Mouse (Mus musculus) intestine, embryonic 15.5 days (tissue): ENCODE measurements around the gene Olfr204. TPM values are rescaled to one million over a fixed set of nuclear protein-coding genes. Genes with fewer than 3 reads are reported as not detected.

Experiments used
- polyA plus RNA-seq: library from polyadenylated mRNA; unstranded; fragments of >200 nt; fragmentation: Nextera tagmentation; extraction: Ambion mirVana; gene quantifications from 2 replicates; pipeline ENCODE4 v1.2.1, GENCODE M21; 2015

Olfr204 gene
- polyA plus RNA-seq, 1 experiment from 2014 or later: not detected

Other genes with a start within 250 kb of the Olfr204 start
- gene Olfr190, start 240.2 kb downstream of the Olfr204 start, polyA plus RNA-seq: not detected in 2 replicates
- not detected in 2 replicates for gene Olfr191, start 228.4 kb downstream of the Olfr204 start, polyA plus RNA-seq
- gene Olfr193, start 206.4 kb downstream of the Olfr204 start, polyA plus RNA-seq: not detected in 2 replicates
- not detected in 2 replicates for gene Olfr194, start 197.2 kb downstream of the Olfr204 start, polyA plus RNA-seq
- gene Olfr195, start 171.2 kb downstream of the Olfr204 start, polyA plus RNA-seq: not detected in 2 replicates
- gene Olfr196, start 147.8 kb downstream of the Olfr204 start, polyA plus RNA-seq: not detected in 2 replicates
- not detected in 2 replicates for gene Olfr198, start 114.7 kb downstream of the Olfr204 start, polyA plus RNA-seq
- gene Olfr199, start 98.5 kb downstream of the Olfr204 start, polyA plus RNA-seq: not detected in 2 replicates
- not detected in 2 replicates for gene Olfr201, start 45.6 kb downstream of the Olfr204 start, polyA plus RNA-seq
- not detected in 2 replicates for gene Olfr202, start 31.5 kb downstream of the Olfr204 start, polyA plus RNA-seq
- not detected in 2 replicates for gene Olfr203, start 19.4 kb downstream of the Olfr204 start, polyA plus RNA-seq
- not detected in 2 replicates for gene Olfr205, start 12.9 kb upstream of the Olfr204 start, polyA plus RNA-seq
- gene Olfr206, start 31.0 kb upstream of the Olfr204 start, polyA plus RNA-seq: not detected in 2 replicates
- gene Olfr209, start 45.7 kb upstream of the Olfr204 start, polyA plus RNA-seq: not detected in 2 replicates
- 0.03 TPM in 1 of 2 replicates, not detected in the other for gene Gabrr3, start 89.1 kb upstream of the Olfr204 start, polyA plus RNA-seq
- gene Riox2, start 153.5 kb upstream of the Olfr204 start, polyA plus RNA-seq: 34.1 and 35.8 TPM in 2 replicates